ENCODE assay signal across 9 mouse cellular contexts in the genomic region with DNA sequence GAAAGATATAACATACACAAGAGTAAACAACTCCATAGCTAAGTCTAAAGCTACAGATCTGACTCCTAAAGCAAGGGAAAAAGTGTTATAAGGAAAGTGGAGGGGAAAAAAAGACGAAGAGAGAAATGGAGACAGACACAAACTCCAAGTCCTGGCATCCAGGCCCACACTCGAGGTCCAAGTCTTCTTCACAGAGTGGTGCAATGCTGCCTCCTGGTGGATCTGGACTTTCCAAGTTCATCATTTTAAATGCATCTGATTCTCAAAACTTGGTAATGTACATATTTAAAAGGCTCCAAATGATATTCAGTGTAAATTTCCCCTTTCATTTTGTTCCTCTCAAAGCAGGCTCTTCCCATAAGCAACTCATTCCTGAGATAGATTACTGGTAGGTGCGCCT. TPM values are rescaled to one million over a fixed set of nuclear protein-coding genes. Genes with fewer than 3 reads are reported as not detected.
A peak's percentile ranks its signal among the peaks of the same experiment; 100 is the strongest.
DNase-seq lines count a peak whose midpoint lies in the region; ATAC-seq and TF ChIP-seq lines count a peak whose summit lies in the region.
"Had no signal": no experiment of that assay in that cellular context is flagged by ENCODE, and none has a peak within 500 bp of the region (broad histone marks: within the 10 kb centered on the region; RNA-seq: fewer than 3 reads in every experiment).

No protein-coding gene starts in this region.

- H3K4me3 ChIP-seq in intestine, embryonic 14.5 days (ENCODE audit: low read depth, low read length) = no peak overlapping the region
- H3K4me3 ChIP-seq in intestine, embryonic 16.5 days (ENCODE audit: low read length) = no peak overlapping the region
- no peak overlapping the region for H3K4me3 ChIP-seq in bone marrow, adult 2 months (replicated peaks; ENCODE audit: control insufficient read depth, low read depth, low read length)
- H3K4me3 ChIP-seq in left cerebral cortex, adult 2 months = no peak overlapping the region
- H3K4me3 ChIP-seq in forebrain, embryonic 16.5 days (replicated peaks; ENCODE audit: low read length) = no peak overlapping the region
- H3K4me3 ChIP-seq: lung, embryonic 15.5 days had no signal

- intact Hi-C loops in left cerebral cortex, adult 2 months (cut with DNase I) = loop anchor here (2.0 to 5.0 kb wide), 4 partner anchors 263 to 491 kb away; partner anchors contain the start of gene Stk35

- H3K4me1 ChIP-seq in intestine, embryonic 14.5 days (replicated peaks; ENCODE audit: control insufficient read depth, insufficient read depth, low read length) = no peaks in the 10 kb centered on the region
- no peaks in the 10 kb centered on the region for H3K4me1 ChIP-seq in intestine, embryonic 16.5 days (ENCODE audit: control insufficient read depth, insufficient read depth, low read length)
- no peaks in the 10 kb centered on the region for H3K4me1 ChIP-seq in bone marrow, adult 2 months (ENCODE audit: control insufficient read depth, insufficient read depth, low read length)
- peaks cover 3% of the 10 kb centered on the region; the same call in 1 of the 2 replicates for H3K4me1 ChIP-seq in forebrain, embryonic 16.5 days (replicated peaks; ENCODE audit: control insufficient read depth, insufficient read depth, low read length)
- H3K4me1 ChIP-seq: lung, embryonic 15.5 days had no signal

- TF ChIP-seq POLR2A in bone marrow, adult 2 months (IDR thresholded peaks at IDR 0.05; ENCODE audit: borderline replicate concordance, control insufficient read depth, low read depth, low read length) = no peak

- WGBS in intestine, embryonic 14.5 days = 56% methylated on average over 3 of the region's 3 CpGs
- WGBS in intestine, embryonic 16.5 days = 53% methylated on average over 3 of the region's 3 CpGs
- 47% methylated on average over 3 of the region's 3 CpGs for WGBS in bone marrow, adult 2 months
- 55% methylated on average over 3 of the region's 3 CpGs for WGBS in forebrain, embryonic 16.5 days

- no peaks in the 10 kb centered on the region for H3K27me3 ChIP-seq in intestine, embryonic 14.5 days (replicated peaks; ENCODE audit: control insufficient read depth, insufficient read depth, low read length)
- no peaks in the 10 kb centered on the region for H3K27me3 ChIP-seq in intestine, embryonic 16.5 days (replicated peaks; ENCODE audit: control insufficient read depth, insufficient read depth, low read length)
- no peaks in the 10 kb centered on the region for H3K27me3 ChIP-seq in forebrain, embryonic 16.5 days (replicated peaks; ENCODE audit: control insufficient read depth, insufficient read depth, low read length)
- H3K27me3 ChIP-seq: lung, embryonic 15.5 days had no signal

- no peak for ATAC-seq in intestine, embryonic 14.5 days (replicated peaks; ENCODE audit: low FRiP score, low TSS enrichment, low read depth)
- ATAC-seq in intestine, embryonic 16.5 days = no peak
- no peak for ATAC-seq in forebrain, embryonic 16.5 days

- TF ChIP-seq CTCF in bone marrow, adult 2 months (IDR thresholded peaks at IDR 0.05; ENCODE audit: control insufficient read depth, insufficient read depth, low read length) = peak; percentile 52
- TF ChIP-seq CTCF in left cerebral cortex, adult 2 months (IDR thresholded peaks at IDR 0.05) = peak; percentile 78

- no peak overlapping the region for H3K9ac ChIP-seq in intestine, embryonic 14.5 days (ENCODE audit: low read length)
- no peak overlapping the region for H3K9ac ChIP-seq in intestine, embryonic 16.5 days (ENCODE audit: low read depth, low read length)
- no peak overlapping the region for H3K9ac ChIP-seq in forebrain, embryonic 16.5 days (replicated peaks; ENCODE audit: low read depth, low read length)
- H3K9ac ChIP-seq: lung, embryonic 15.5 days had no signal

- H3K4me2 ChIP-seq in intestine, embryonic 14.5 days (ENCODE audit: low read length) = no peak overlapping the region
- no peak overlapping the region for H3K4me2 ChIP-seq in intestine, embryonic 16.5 days (ENCODE audit: low read depth, low read length)
- no peak overlapping the region for H3K4me2 ChIP-seq in forebrain, embryonic 16.5 days (ENCODE audit: low read length)
- H3K4me2 ChIP-seq: lung, embryonic 15.5 days had no signal

- DNase-seq in intestine, embryonic 14.5 days (ENCODE audit: low spot score) = peak; percentile 72
- peak; percentile 55 for DNase-seq in ES-CJ7 (ENCODE audit: low read depth, low spot score)
- peak; percentile 29 to 89 for DNase-seq in frontal cortex, adult 2 months (ENCODE audit: extremely low spot score in 1 of 2, low spot score in 1 of 2)
- peak; percentile 53 to 67 for DNase-seq in left cerebral cortex, adult 2 months (ENCODE audit: extremely low spot score in 1 of 2, low spot score in 2 of 2)
- DNase-seq in retina, postnatal 7 days (ENCODE audit: low read depth, low spot score) = peak; percentile 37

- no peak overlapping the region for H3K27ac ChIP-seq in intestine, embryonic 14.5 days (ENCODE audit: low read depth)
- H3K27ac ChIP-seq in intestine, embryonic 16.5 days (ENCODE audit: low read length) = no peak overlapping the region
- H3K27ac ChIP-seq in bone marrow, adult 2 months (ENCODE audit: control insufficient read depth, insufficient read depth, low read depth, low read length, poor library complexity) = no peak overlapping the region
- no peak overlapping the region for H3K27ac ChIP-seq in left cerebral cortex, adult 2 months
- H3K27ac ChIP-seq in forebrain, embryonic 16.5 days (ENCODE audit: low read length) = no peak overlapping the region
- H3K27ac ChIP-seq: lung, embryonic 15.5 days had no signal

- peaks cover 55% of the 10 kb centered on the region for H3K36me3 ChIP-seq in intestine, embryonic 14.5 days (ENCODE audit: control insufficient read depth, insufficient read depth, low read length)
- peaks cover 6% of the 10 kb centered on the region for H3K36me3 ChIP-seq in intestine, embryonic 16.5 days (ENCODE audit: control insufficient read depth, insufficient read depth, low read length)
- H3K36me3 ChIP-seq in forebrain, embryonic 16.5 days (ENCODE audit: control insufficient read depth, insufficient read depth) = peaks cover 32% of the 10 kb centered on the region

- H3K9me3 ChIP-seq in intestine, embryonic 14.5 days (ENCODE audit: control insufficient read depth, low read length) = no peaks in the 10 kb centered on the region
- no peaks in the 10 kb centered on the region for H3K9me3 ChIP-seq in intestine, embryonic 16.5 days (ENCODE audit: control insufficient read depth, low read length)
- H3K9me3 ChIP-seq in forebrain, embryonic 16.5 days (ENCODE audit: control insufficient read depth, low read length) = no peaks in the 10 kb centered on the region
- H3K9me3 ChIP-seq: lung, embryonic 15.5 days had no signal

RNA-seq across cellular contexts. Expression of gene Snrpb, which starts 11.3 kb away (rescaled TPM):
- 638 and 666 TPM in 2 replicates for polyA plus RNA-seq in intestine, embryonic 14.5 days (2014; fragmentation: Nextera tagmentation; extraction: Ambion mirVana)
- polyA plus RNA-seq in intestine, embryonic 16.5 days (2015; fragmentation: Nextera tagmentation; extraction: Ambion mirVana) = 470 and 526 TPM in 2 replicates
- 103 and 113 TPM in 2 replicates for polyA plus RNA-seq in bone marrow, adult 2 months (2011; ENCODE audit: insufficient read depth, insufficient read length, low replicate concordance, missing spikeins)
- polyA plus RNA-seq in frontal cortex, adult 2 months (2012; rRNA removed) = 125 and 136 TPM in 2 replicates
- 100 to 1,000 TPM; 101 to 112 TPM for total RNA-seq in left cerebral cortex, adult 2 months (2021)
- polyA plus RNA-seq in forebrain, embryonic 16.5 days (2015; fragmentation: Nextera tagmentation; extraction: Ambion mirVana) = 418 TPM in 2 replicates

RNA-seq across cellular contexts. Expression of gene Tmc2, which starts 27.1 kb away (rescaled TPM):
- not detected in 2 replicates for polyA plus RNA-seq in intestine, embryonic 14.5 days (2014; fragmentation: Nextera tagmentation; extraction: Ambion mirVana)
- polyA plus RNA-seq in intestine, embryonic 16.5 days (2015; fragmentation: Nextera tagmentation; extraction: Ambion mirVana) = not detected in 2 replicates
- not detected in 2 replicates for polyA plus RNA-seq in bone marrow, adult 2 months (2011; ENCODE audit: insufficient read depth, insufficient read length, low replicate concordance, missing spikeins)
- 0.04 TPM in 1 of 2 replicates, not detected in the other for polyA plus RNA-seq in frontal cortex, adult 2 months (2012; rRNA removed)
- total RNA-seq in left cerebral cortex, adult 2 months (2021) = not detected
- polyA plus RNA-seq in forebrain, embryonic 16.5 days (2015; fragmentation: Nextera tagmentation; extraction: Ambion mirVana) = not detected in 2 replicates
- polyA plus RNA-seq: lung, embryonic 15.5 days had no signal

RNA-seq across cellular contexts. Expression of gene Tgm6, which starts 55.6 kb away (rescaled TPM):
- polyA plus RNA-seq in intestine, embryonic 14.5 days (2014; fragmentation: Nextera tagmentation; extraction: Ambion mirVana) = not detected in 2 replicates
- polyA plus RNA-seq in intestine, embryonic 16.5 days (2015; fragmentation: Nextera tagmentation; extraction: Ambion mirVana) = not detected in 2 replicates
- polyA plus RNA-seq in bone marrow, adult 2 months (2011; ENCODE audit: insufficient read depth, insufficient read length, low replicate concordance, missing spikeins) = not detected in 2 replicates
- polyA plus RNA-seq in frontal cortex, adult 2 months (2012; rRNA removed) = 0.34 and 0.36 TPM in 2 replicates
- under 1 TPM in 1 of 2 experiments, not detected in 1; 0.16 TPM for total RNA-seq in left cerebral cortex, adult 2 months (2021)
- polyA plus RNA-seq in forebrain, embryonic 16.5 days (2015; fragmentation: Nextera tagmentation; extraction: Ambion mirVana) = 0.10 and 0.11 TPM in 2 replicates
- polyA plus RNA-seq: lung, embryonic 15.5 days had no signal
